In the genomic region with DNA sequence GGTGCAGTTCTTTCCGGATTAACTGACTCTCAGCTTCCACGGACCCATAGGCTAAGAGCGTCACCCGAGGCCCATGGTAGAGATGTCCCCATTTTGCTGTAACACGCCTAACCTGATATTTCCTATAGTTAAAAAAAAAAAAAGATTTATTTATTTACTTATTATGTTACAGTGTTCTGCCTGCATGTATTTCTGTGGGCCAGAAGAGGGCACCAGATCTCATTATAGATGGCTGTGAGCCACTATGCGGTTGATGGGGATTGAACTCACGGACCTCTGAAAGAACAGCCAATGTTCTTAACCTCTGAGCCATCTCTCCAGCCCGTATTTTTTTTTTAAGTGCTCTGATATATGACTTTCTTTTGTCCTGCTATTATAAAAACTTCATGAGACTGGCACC, we compare ENCODE assay signal across 19 mouse cellular contexts.
A peak's percentile ranks its signal among the peaks of the same experiment; 100 is the strongest.
DNase-seq lines count a peak whose midpoint lies in the region; ATAC-seq and TF ChIP-seq lines count a peak whose summit lies in the region.
"Had no signal": no experiment of that assay in that cellular context is flagged by ENCODE, and none has a peak within 500 bp of the region (broad histone marks: within the 10 kb centered on the region; RNA-seq: fewer than 3 reads in every experiment).

No protein-coding gene starts in this region.

- in situ Hi-C loops in CH12.LX (cut with MboI; ENCODE audit: low pct_ligation_motif_present, low pct_unique_long_range_greater_than_20kb, low sequenced_read_pairs) = loop anchor here (25.0 kb wide), 1 partner anchor 1367 kb away; no protein-coding TSS in a partner anchor

- intact Hi-C loops in heart, adult 2 months (cut with DNase I) = loop anchor here (5.0 to 10.0 kb wide), 3 partner anchors 137 to 1357 kb away; no protein-coding TSS in a partner anchor

- H3K4me1 ChIP-seq in heart, adult 2 months (ENCODE audit: control insufficient read depth, insufficient read depth, low read length) = peaks cover 4% of the 10 kb centered on the region
- H3K4me1 ChIP-seq in liver, postnatal 0 days (ENCODE audit: insufficient read depth) = no peaks in the 10 kb centered on the region
- H3K4me1 ChIP-seq in liver, embryonic 11.5 days (replicated peaks; ENCODE audit: control insufficient read depth, insufficient read depth, low read length) = no peaks in the 10 kb centered on the region
- peaks cover 6 to 11% of the 10 kb centered on the region in 2 experiments; a peak in 3 of 4 replicates for H3K4me1 ChIP-seq in CH12.LX (ENCODE audit: control insufficient read depth in 1 of 2, insufficient read depth in 2 of 2)
- H3K4me1 ChIP-seq: heart, embryonic 10.5 days; hindbrain, embryonic 15.5 days had no signal

- TF ChIP-seq EP300 in heart, adult 2 months (IDR thresholded peaks at IDR 0.05; ENCODE audit: insufficient read depth, low read depth, low read length) = no peak
- TF ChIP-seq EP300 in liver, postnatal 0 days (IDR thresholded peaks at IDR 0.05; ENCODE audit: low read depth) = no peak
- no peak for TF ChIP-seq EP300 in CH12.LX (IDR thresholded peaks at IDR 0.05; ENCODE audit: low read length)

- TF ChIP-seq POLR2A in heart, adult 2 months (IDR thresholded peaks at IDR 0.05; ENCODE audit: insufficient read depth, low read depth, low read length) = no peak
- TF ChIP-seq POLR2A in CH12.LX (IDR thresholded peaks at IDR 0.05; ENCODE audit: low read depth, low read length) = no peak
- no peak for TF ChIP-seq POLR2A in brain, embryonic 14.5 days (IDR thresholded peaks at IDR 0.05; ENCODE audit: borderline replicate concordance, extremely low read depth, insufficient read depth, insufficient read length, poor library complexity, severe bottlenecking)

- dilution Hi-C loops in CH12.LX (cut with MboI; ENCODE audit: extremely low pct_ligation_motif_present, extremely low pct_unique_long_range_greater_than_20kb, low sequenced_read_pairs) = no loop called here

- no peaks in the 10 kb centered on the region for H3K9me3 ChIP-seq in liver, postnatal 0 days (ENCODE audit: low read length)
- no peaks in the 10 kb centered on the region for H3K9me3 ChIP-seq in liver, embryonic 11.5 days (ENCODE audit: control insufficient read depth, low read length)
- no peaks in the 10 kb centered on the region for H3K9me3 ChIP-seq in CH12.LX (replicated peaks; ENCODE audit: low read length)
- H3K9me3 ChIP-seq: heart, embryonic 10.5 days; hindbrain, embryonic 15.5 days had no signal

- H3K27ac ChIP-seq in heart, adult 2 months = no peak overlapping the region
- no peak overlapping the region for H3K27ac ChIP-seq in liver, postnatal 0 days (ENCODE audit: low read depth)
- no peak overlapping the region for H3K27ac ChIP-seq in liver, embryonic 11.5 days (ENCODE audit: low read depth, low read length)
- H3K27ac ChIP-seq in CH12.LX (ENCODE audit: insufficient read depth, low read depth) = no peak overlapping the region
- H3K27ac ChIP-seq: heart, embryonic 10.5 days; hindbrain, embryonic 15.5 days had no signal

- 85% methylated on average over 8 of the region's 8 CpGs for WGBS in heart, adult 2 months
- 73% methylated on average over 8 of the region's 8 CpGs for WGBS in liver, postnatal 0 days (ENCODE audit: insufficient replicate concordance)
- WGBS in liver, embryonic 11.5 days = 79% methylated on average over 8 of the region's 8 CpGs

- H3K4me3 ChIP-seq in heart, adult 2 months = no peak overlapping the region
- no peak overlapping the region for H3K4me3 ChIP-seq in liver, postnatal 0 days (ENCODE audit: low read depth, low read length)
- no peak overlapping the region for H3K4me3 ChIP-seq in liver, embryonic 11.5 days (ENCODE audit: low read depth, low read length)
- H3K4me3 ChIP-seq in CH12.LX (replicated peaks in 1 of 3; ENCODE audit: low read depth in 2 of 3, low read length in 2 of 3, poor library complexity in 1 of 3) = no peak overlapping the region
- H3K4me3 ChIP-seq: heart, embryonic 10.5 days; hindbrain, embryonic 15.5 days had no signal

- DNase-seq in heart, adult 2 months = no peak
- no peak for DNase-seq in heart, adult 8-10 months (ENCODE audit: low spot score)
- DNase-seq in liver, postnatal 0 days = no peak
- no peak for DNase-seq in liver, embryonic 11.5 days (ENCODE audit: low spot score)
- DNase-seq in CH12.LX (ENCODE audit: extremely low read depth) = no peak
- no peak for DNase-seq in brain, embryonic 14.5 days (ENCODE audit: low read depth)
- no peak for DNase-seq in thymus, postnatal 10 days (ENCODE audit: low spot score in 2 of 2)
- DNase-seq: adrenal gland, postnatal 25 days; cerebellum, postnatal 14 days; gastrocnemius, postnatal 14 days; kidney, adult 8-10 months; layer of hippocampus, postnatal 36 days; left cerebral cortex, postnatal 4 days; midbrain, embryonic 14.5 days; spleen, adult 18-20 months; thymus, adult 2 months had no signal

- no peak overlapping the region for H3K4me2 ChIP-seq in liver, postnatal 0 days (ENCODE audit: low read depth, low read length)
- no peak overlapping the region for H3K4me2 ChIP-seq in liver, embryonic 11.5 days
- no peak overlapping the region for H3K4me2 ChIP-seq in CH12.LX (ENCODE audit: insufficient read depth, low read depth, poor library complexity, severe bottlenecking)
- H3K4me2 ChIP-seq: hindbrain, embryonic 15.5 days had no signal

- no peak for ATAC-seq in liver, postnatal 0 days
- no peak for ATAC-seq in liver, embryonic 11.5 days (replicated peaks; ENCODE audit: low FRiP score)
- ATAC-seq: activated CD4-positive, CD25-positive, alpha-beta regulatory T cell, adult 4 months had no signal

- no peaks in the 10 kb centered on the region for H3K79me2 ChIP-seq in heart, adult 2 months (replicated peaks; ENCODE audit: control insufficient read depth, insufficient read depth, low read length)
- no peaks in the 10 kb centered on the region for H3K79me2 ChIP-seq in CH12.LX (replicated peaks; ENCODE audit: control insufficient read depth, extremely low read depth, insufficient read depth, poor library complexity, severe bottlenecking)

- H3K36me3 ChIP-seq in heart, adult 2 months (ENCODE audit: control insufficient read depth, insufficient read depth, low read length) = no peaks in the 10 kb centered on the region; the same call in 1 of the 2 replicates
- no peaks in the 10 kb centered on the region for H3K36me3 ChIP-seq in liver, postnatal 0 days (replicated peaks; ENCODE audit: insufficient read depth, low read length)
- H3K36me3 ChIP-seq in liver, embryonic 11.5 days (ENCODE audit: control insufficient read depth, insufficient read depth, low read length) = no peaks in the 10 kb centered on the region
- H3K36me3 ChIP-seq in CH12.LX (replicated peaks in 1 of 2; ENCODE audit: control insufficient read depth in 1 of 2, insufficient read depth in 1 of 2, low read length in 1 of 2) = no peaks in the 10 kb centered on the region
- H3K36me3 ChIP-seq: heart, embryonic 10.5 days; hindbrain, embryonic 15.5 days had no signal

- no peaks in the 10 kb centered on the region for H3K27me3 ChIP-seq in heart, adult 2 months (ENCODE audit: control insufficient read depth, insufficient read depth, low read length)
- H3K27me3 ChIP-seq in liver, postnatal 0 days (ENCODE audit: insufficient read depth, low read length) = no peaks in the 10 kb centered on the region
- no peaks in the 10 kb centered on the region for H3K27me3 ChIP-seq in liver, embryonic 11.5 days (replicated peaks; ENCODE audit: control insufficient read depth, insufficient read depth, low read length)
- no peaks in the 10 kb centered on the region for H3K27me3 ChIP-seq in CH12.LX (replicated peaks)
- H3K27me3 ChIP-seq: hindbrain, embryonic 15.5 days had no signal

- TF ChIP-seq RAD21 in CH12.LX (IDR thresholded peaks at IDR 0.05; ENCODE audit: low read depth, low read length) = peak; percentile 30

- H3K9ac ChIP-seq in heart, adult 2 months (ENCODE audit: low read depth, low read length) = no peak overlapping the region
- no peak overlapping the region for H3K9ac ChIP-seq in liver, postnatal 0 days (replicated peaks)
- no peak overlapping the region for H3K9ac ChIP-seq in liver, embryonic 11.5 days (ENCODE audit: low read depth, low read length)
- no peak overlapping the region for H3K9ac ChIP-seq in CH12.LX (ENCODE audit: insufficient read depth, low read depth)
- H3K9ac ChIP-seq: hindbrain, embryonic 15.5 days had no signal

- peak; percentile 65 for TF ChIP-seq CTCF in heart, adult 2 months (IDR thresholded peaks at IDR 0.05)
- TF ChIP-seq CTCF in liver, postnatal 0 days (IDR thresholded peaks at IDR 0.05; ENCODE audit: low read depth) = peak; percentile 31
- peak in 1 of 2 experiments; percentile 46; a peak in 2 of 4 replicates for TF ChIP-seq CTCF in CH12.LX (conservative IDR thresholded peaks at IDR 0.05 in 1 of 2, IDR thresholded peaks at IDR 0.05 in 1 of 2; ENCODE audit: low read depth in 2 of 2, low read length in 2 of 2)
- peak; percentile 39; the same call in 1 of the 2 replicates for TF ChIP-seq CTCF in brain, embryonic 14.5 days (IDR thresholded peaks at IDR 0.05; ENCODE audit: borderline replicate concordance, extremely low read depth, insufficient read depth, insufficient read length)

TF ChIP-seq in CH12.LX, 34 proteins besides CTCF, POLR2A, EP300 and RAD21:
- no peak for TF ChIP-seq MXI1 (IDR thresholded peaks at IDR 0.05; ENCODE audit: low read depth, low read length)
- TF ChIP-seq MAZ (IDR thresholded peaks at IDR 0.05; ENCODE audit: low read depth, low read length) = no peak
- no peak for TF ChIP-seq JUND (conservative IDR thresholded peaks at IDR 0.05; ENCODE audit: low read depth, low read length)
- TF ChIP-seq ZKSCAN1 (IDR thresholded peaks at IDR 0.05; ENCODE audit: borderline replicate concordance, low read depth, low read length) = no peak
- TF ChIP-seq SIN3A (IDR thresholded peaks at IDR 0.05; ENCODE audit: low read length) = no peak
- no peak for TF ChIP-seq SMC3 (IDR thresholded peaks at IDR 0.05; ENCODE audit: low read depth, low read length)
- TF ChIP-seq USF1 (IDR thresholded peaks at IDR 0.05; ENCODE audit: low read depth, low read length) = no peak
- TF ChIP-seq MAFK (IDR thresholded peaks at IDR 0.05; ENCODE audit: insufficient replicate concordance, low read length) = no peak
- TF ChIP-seq TCF12 (IDR thresholded peaks at IDR 0.05; ENCODE audit: low read depth, low read length) = no peak
- no peak for TF ChIP-seq POLR2AphosphoS2 (IDR thresholded peaks at IDR 0.05; ENCODE audit: low read depth, low read length)
- no peak for TF ChIP-seq KAT2A (IDR thresholded peaks at IDR 0.05; ENCODE audit: insufficient replicate concordance, low read length)
- no peak for TF ChIP-seq ETS1 (conservative IDR thresholded peaks at IDR 0.05; ENCODE audit: low read depth, low read length)
- TF ChIP-seq ZC3H11A (IDR thresholded peaks at IDR 0.05; ENCODE audit: low read depth, low read length) = no peak
- TF ChIP-seq PAX5 (IDR thresholded peaks at IDR 0.05; ENCODE audit: low read length) = no peak
- no peak for TF ChIP-seq USF2 (conservative IDR thresholded peaks at IDR 0.05; ENCODE audit: low read depth, low read length)
- TF ChIP-seq CHD1 (IDR thresholded peaks at IDR 0.05; ENCODE audit: low read depth, low read length) = no peak
TF ChIP-seq in CH12.LX: peak in this region for 0.
